Mouse (Mus musculus): ENCODE measurements around the gene Gm14137. TPM values are rescaled to one million over a fixed set of nuclear protein-coding genes. Genes with fewer than 3 reads are reported as not detected.

The Gm14137 gene
- 0.40 and 0.41 TPM in 2 replicates for polyA plus RNA-seq (2015; fragmentation: Nextera tagmentation; extraction: Ambion mirVana)

DNA sequence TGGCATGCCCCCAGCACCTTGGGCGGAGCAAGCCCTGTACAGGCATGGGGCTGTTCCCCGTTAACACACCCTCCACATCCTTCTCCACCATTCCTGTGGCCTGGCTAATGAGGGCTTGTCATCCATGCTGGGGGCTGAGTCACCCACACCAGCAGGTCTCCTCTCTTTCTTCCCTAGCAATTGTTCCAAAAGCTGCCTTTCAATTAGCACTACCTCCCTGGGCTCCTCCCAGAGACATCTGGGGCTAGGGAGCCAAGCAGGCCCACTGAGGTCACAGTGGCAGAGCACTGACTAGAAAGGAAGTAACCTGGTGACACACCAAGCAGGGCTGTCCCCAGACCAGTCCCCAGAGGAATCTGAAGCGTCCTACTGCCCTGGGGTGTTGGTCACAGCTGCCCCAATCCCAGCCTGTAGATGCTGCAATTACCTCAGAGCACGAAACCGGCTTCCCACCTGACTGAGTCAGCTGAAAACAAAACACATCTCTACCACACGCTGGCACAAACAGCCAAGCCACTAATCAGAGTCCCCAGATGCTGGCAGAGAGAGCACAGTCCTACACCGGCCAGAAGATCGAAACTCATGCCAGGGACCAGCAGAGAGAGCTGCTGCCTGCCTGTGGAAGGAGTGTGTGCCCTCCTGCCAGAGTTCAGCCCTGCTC is at the start of gene Gm14137:
TSS of gene Gm14137 (plus strand) at position 519 of the 661 bp plus-strand sequence.
- Histone ChIP-seq H3K36me3 (ENCODE audit: control insufficient read depth, insufficient read depth, low read length) (no peaks in the 10 kb centered on the region; the same call in 1 of the 2 replicates), H3K4me3 (ENCODE audit: low read length) (no peak within 1 kb of the TSS), H3K9me3 (ENCODE audit: control insufficient read depth, low read length) (no peaks in the 10 kb centered on the region), H3K9ac (ENCODE audit: low read length) (no peak within 1 kb of the TSS), H3K4me1 (replicated peaks; ENCODE audit: control insufficient read depth, insufficient read depth, low read length) (peaks cover 11% of the 10 kb centered on the region), H3K27me3 (ENCODE audit: control insufficient read depth, insufficient read depth, low read depth, low read length) (no peaks in the 10 kb centered on the region), H3K4me2 (ENCODE audit: low read depth, low read length) (no peak within 1 kb of the TSS), H3K27ac (ENCODE audit: low read length) (no peak within 1 kb of the TSS; the same call in 1 of the 2 replicates)
- no peak for ATAC-seq (ENCODE audit: low read depth)
- 63% methylated on average over 8 of the region's 8 CpGs for WGBS

DNA sequence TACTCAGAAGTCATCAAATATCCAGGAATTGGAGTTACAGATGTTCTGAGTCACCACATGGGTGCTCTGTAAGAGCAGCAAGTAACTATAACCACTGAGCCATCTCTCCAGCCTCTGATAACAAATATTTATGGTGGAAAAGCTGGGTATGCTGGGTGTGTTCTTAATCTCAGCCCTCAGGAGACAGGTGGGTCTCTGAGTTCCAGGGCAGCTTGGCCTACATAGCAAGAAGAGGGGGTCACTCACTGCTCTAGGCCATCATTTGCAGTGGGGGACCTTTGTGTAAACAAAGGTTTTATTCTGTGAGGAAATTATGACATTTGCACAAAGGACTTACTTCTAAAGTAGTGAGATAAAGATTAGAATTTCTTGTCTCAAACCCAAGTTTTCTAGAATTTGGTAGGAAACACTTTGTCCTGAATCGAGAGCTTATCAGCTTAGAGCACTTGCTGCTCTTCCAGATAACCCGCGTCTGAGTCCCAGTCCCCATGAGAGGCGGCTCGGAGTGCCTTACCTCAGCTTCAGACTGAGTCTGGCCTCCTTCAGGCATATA is 37.9 kb upstream of the Gm14137 start:
- 66% methylated on average over 5 of the region's 5 CpGs for WGBS

DNA sequence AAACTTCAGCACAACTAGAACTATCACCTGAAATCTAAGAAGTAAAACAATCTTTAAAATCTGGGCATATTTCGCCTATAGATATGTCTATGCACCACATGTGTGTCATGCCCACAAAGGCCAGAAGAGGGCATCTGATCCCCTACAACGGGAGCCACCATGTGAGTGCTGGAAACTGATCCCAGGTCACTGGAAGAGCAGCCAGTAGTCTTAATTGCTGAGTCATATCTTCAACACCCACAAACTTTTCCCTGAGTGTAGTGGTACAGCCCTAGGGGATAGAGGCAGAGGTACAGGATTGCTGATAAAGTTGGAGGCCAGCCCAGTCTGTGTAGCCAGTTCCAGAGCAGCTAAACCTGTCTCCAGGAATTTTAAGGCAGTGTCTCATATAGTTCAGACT is 29.1 kb upstream of the Gm14137 start:
- ATAC-seq (ENCODE audit: low read depth): no peak
- Histone ChIP-seq H3K9me3 (ENCODE audit: control insufficient read depth, low read length) (no peaks in the 10 kb centered on the region), H3K4me2 (ENCODE audit: low read depth, low read length) (no peak overlapping the region), H3K4me1 (replicated peaks; ENCODE audit: control insufficient read depth, insufficient read depth, low read length) (no peaks in the 10 kb centered on the region), H3K27ac (ENCODE audit: low read length) (no peak overlapping the region), H3K36me3 (ENCODE audit: control insufficient read depth, insufficient read depth, low read length) (peaks cover 34% of the 10 kb centered on the region), H3K9ac (ENCODE audit: low read length) (no peak overlapping the region), H3K27me3 (ENCODE audit: control insufficient read depth, insufficient read depth, low read depth, low read length) (no peaks in the 10 kb centered on the region), H3K4me3 (ENCODE audit: low read length) (no peak overlapping the region)
- WGBS: 86% methylated on average over 2 of the region's 2 CpGs

More for the DNA sequence above, 37.9 kb upstream of the Gm14137 start:
- Histone ChIP-seq H3K27me3 (ENCODE audit: control insufficient read depth, insufficient read depth, low read depth, low read length) (no peaks in the 10 kb centered on the region), H3K4me1 (replicated peaks; ENCODE audit: control insufficient read depth, insufficient read depth, low read length) (no peaks in the 10 kb centered on the region), H3K9me3 (ENCODE audit: control insufficient read depth, low read length) (no peaks in the 10 kb centered on the region), H3K36me3 (ENCODE audit: control insufficient read depth, insufficient read depth, low read length) (peaks cover 35% of the 10 kb centered on the region), H3K4me3 (ENCODE audit: low read length) (no peak overlapping the region), H3K27ac (ENCODE audit: low read length) (no peak overlapping the region), H3K9ac (ENCODE audit: low read length) (no peak overlapping the region), H3K4me2 (ENCODE audit: low read depth, low read length) (no peak overlapping the region)
- ATAC-seq (ENCODE audit: low read depth): no peak

DNA sequence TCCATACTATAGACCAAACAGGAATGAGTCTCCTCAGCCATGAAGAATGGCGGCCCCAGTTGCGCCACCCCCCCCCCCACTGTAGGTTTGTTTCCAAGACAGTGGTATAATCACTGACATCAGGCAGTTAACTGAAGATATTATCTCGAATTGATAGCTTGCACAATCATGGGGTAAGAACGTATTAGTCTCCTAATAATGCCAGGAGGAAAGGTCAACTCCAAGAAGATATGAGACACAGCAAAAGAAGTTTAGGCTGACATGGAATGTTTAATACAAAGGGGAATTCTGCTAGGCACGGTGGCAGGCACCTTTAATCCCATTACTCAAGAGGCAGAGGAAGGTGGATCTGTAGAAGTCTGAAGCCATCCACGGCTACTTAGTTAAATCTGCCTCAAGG is 27.9 kb upstream of the Gm14137 start:
- 82% methylated on average over 6 of the region's 6 CpGs for WGBS

DNA sequence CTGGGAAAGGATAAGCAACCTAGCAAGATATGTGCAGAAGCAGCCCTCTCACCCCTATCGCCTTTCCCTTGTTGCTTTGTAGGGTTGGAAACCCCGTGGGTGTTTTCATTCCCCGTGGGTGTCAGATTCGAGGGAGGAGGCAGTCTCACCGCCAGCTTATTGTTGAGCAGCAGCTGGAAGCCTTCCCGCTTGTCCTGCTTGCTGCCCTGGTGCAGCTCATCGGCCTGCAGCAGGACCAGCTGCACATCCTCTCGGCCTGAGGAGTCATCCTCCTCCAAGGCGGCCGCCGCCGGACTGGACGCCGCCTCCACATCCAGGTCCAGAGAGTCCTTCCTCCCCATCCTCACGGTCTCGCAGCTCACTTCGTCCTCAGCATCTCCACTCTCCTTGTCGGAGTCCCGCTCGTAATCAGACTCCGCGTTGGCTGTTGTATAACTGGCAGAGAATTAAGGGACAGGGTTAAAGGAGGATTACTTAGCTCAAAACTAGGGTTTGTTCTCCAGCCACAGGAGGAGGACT is 27.1 kb upstream of the Gm14137 start:
- H3K4me2 ChIP-seq (ENCODE audit: low read depth, low read length): no peak overlapping the region
- ATAC-seq (ENCODE audit: low read depth): no peak
- no peak overlapping the region for H3K4me3 ChIP-seq (ENCODE audit: low read length)
- no peaks in the 10 kb centered on the region for H3K9me3 ChIP-seq (ENCODE audit: control insufficient read depth, low read length)
- H3K27me3 ChIP-seq (ENCODE audit: control insufficient read depth, insufficient read depth, low read depth, low read length): no peaks in the 10 kb centered on the region
- no peak overlapping the region for H3K27ac ChIP-seq (ENCODE audit: low read length)
- H3K4me1 ChIP-seq (replicated peaks; ENCODE audit: control insufficient read depth, insufficient read depth, low read length): no peaks in the 10 kb centered on the region
- no peak overlapping the region for H3K9ac ChIP-seq (ENCODE audit: low read length)
- 84% methylated on average over 22 of the region's 22 CpGs for WGBS
- H3K36me3 ChIP-seq (ENCODE audit: control insufficient read depth, insufficient read depth, low read length): peaks cover 42% of the 10 kb centered on the region

More for the DNA sequence above, 27.9 kb upstream of the Gm14137 start:
- no peak overlapping the region for H3K4me2 ChIP-seq (ENCODE audit: low read depth, low read length)
- no peak for ATAC-seq (ENCODE audit: low read depth)
- no peaks in the 10 kb centered on the region for H3K4me1 ChIP-seq (replicated peaks; ENCODE audit: control insufficient read depth, insufficient read depth, low read length)
- H3K4me3 ChIP-seq (ENCODE audit: low read length): no peak overlapping the region
- H3K27ac ChIP-seq (ENCODE audit: low read length): no peak overlapping the region
- H3K9ac ChIP-seq (ENCODE audit: low read length): no peak overlapping the region
- H3K27me3 ChIP-seq (ENCODE audit: control insufficient read depth, insufficient read depth, low read depth, low read length): no peaks in the 10 kb centered on the region
- H3K36me3 ChIP-seq (ENCODE audit: control insufficient read depth, insufficient read depth, low read length): peaks cover 42% of the 10 kb centered on the region
- no peaks in the 10 kb centered on the region for H3K9me3 ChIP-seq (ENCODE audit: control insufficient read depth, low read length)

DNA sequence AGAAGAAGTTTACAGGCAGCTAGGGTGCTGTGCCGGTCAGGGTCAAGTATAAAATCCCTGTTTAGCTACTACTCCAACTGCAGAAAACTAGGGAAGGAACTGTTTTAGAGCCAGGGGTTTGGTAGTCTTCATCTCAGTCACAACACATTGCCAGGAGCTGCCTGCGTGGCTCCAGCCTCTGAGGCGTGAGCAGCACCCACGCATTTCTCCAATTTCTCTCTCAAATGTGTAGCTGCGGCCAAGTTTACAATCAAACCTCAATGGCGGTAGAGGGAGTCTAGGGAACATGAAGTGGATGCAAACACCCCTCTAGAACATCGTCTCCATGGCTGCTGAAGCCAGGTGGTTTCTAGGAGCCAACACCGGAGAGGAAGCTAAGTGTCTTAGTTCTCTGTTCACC is 26.5 kb upstream of the Gm14137 start:
- no peaks in the 10 kb centered on the region for H3K27me3 ChIP-seq (ENCODE audit: control insufficient read depth, insufficient read depth, low read depth, low read length)
- no peak overlapping the region for H3K4me2 ChIP-seq (ENCODE audit: low read depth, low read length)
- WGBS: 89% methylated on average over 8 of the region's 8 CpGs
- no peaks in the 10 kb centered on the region for H3K4me1 ChIP-seq (replicated peaks; ENCODE audit: control insufficient read depth, insufficient read depth, low read length)
- ATAC-seq (ENCODE audit: low read depth): no peak
- H3K9ac ChIP-seq (ENCODE audit: low read length): no peak overlapping the region
- H3K27ac ChIP-seq (ENCODE audit: low read length): no peak overlapping the region
- no peak overlapping the region for H3K4me3 ChIP-seq (ENCODE audit: low read length)
- peaks cover 42% of the 10 kb centered on the region for H3K36me3 ChIP-seq (ENCODE audit: control insufficient read depth, insufficient read depth, low read length)
- H3K9me3 ChIP-seq (ENCODE audit: control insufficient read depth, low read length): no peaks in the 10 kb centered on the region

DNA sequence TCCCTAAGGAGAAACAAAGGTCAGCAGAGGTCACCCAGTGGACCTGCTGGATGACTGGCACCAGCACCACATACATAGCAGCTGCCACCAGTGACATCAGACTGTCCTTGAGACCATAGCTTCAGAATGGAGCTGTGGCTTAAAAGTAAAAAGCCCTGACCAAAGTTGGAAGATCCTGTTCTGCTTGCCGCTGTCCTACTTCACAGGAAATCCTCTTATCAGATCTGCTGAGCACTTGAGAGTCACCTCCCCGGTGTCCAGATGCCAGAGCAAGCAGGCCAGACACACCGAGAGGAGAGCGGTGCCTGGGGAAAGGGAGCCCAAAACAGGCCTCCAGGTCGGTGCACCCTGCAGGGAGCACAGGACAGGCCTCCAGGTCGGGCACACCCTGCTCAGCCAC is 22.1 kb upstream of the Gm14137 start:
- Histone ChIP-seq H3K4me2 (ENCODE audit: low read depth, low read length) (no peak overlapping the region), H3K36me3 (ENCODE audit: control insufficient read depth, insufficient read depth, low read length) (peaks cover 17% of the 10 kb centered on the region), H3K4me1 (replicated peaks; ENCODE audit: control insufficient read depth, insufficient read depth, low read length) (peaks cover 11% of the 10 kb centered on the region), H3K4me3 (ENCODE audit: low read length) (no peak overlapping the region), H3K9me3 (ENCODE audit: control insufficient read depth, low read length) (no peaks in the 10 kb centered on the region), H3K9ac (ENCODE audit: low read length) (no peak overlapping the region), H3K27ac (ENCODE audit: low read length) (no peak overlapping the region), H3K27me3 (ENCODE audit: control insufficient read depth, insufficient read depth, low read depth, low read length) (no peaks in the 10 kb centered on the region)
- 70% methylated on average over 6 of the region's 6 CpGs for whole genome bisulfite sequencing
- ATAC-seq (ENCODE audit: low read depth): no peak

DNA sequence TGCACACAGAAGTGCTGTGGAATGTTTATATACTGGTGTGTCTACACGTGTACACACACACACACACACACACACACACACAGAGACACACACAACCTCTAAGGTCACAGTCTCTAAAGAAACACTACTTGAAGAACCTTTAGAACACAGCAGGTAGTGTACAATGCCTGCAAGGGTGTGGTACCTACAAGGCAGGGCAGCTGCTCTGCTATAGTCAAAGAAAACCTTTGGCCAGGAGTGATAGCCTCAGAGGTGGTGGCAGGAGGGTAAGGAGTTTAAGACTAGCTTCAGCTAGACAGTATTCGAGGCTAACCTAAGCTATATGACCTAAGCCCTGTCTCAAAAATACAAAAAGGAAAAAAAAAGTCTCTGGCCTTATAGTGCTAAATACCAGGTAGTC is 19.6 kb upstream of the Gm14137 start:
- WGBS: 72% methylated on average over 2 of the region's 2 CpGs
- no peak overlapping the region for H3K27ac ChIP-seq (ENCODE audit: low read length)
- H3K36me3 ChIP-seq (ENCODE audit: control insufficient read depth, insufficient read depth, low read length): peaks cover 16% of the 10 kb centered on the region
- H3K27me3 ChIP-seq (ENCODE audit: control insufficient read depth, insufficient read depth, low read depth, low read length): no peaks in the 10 kb centered on the region
- no peak for ATAC-seq (ENCODE audit: low read depth)
- H3K9me3 ChIP-seq (ENCODE audit: control insufficient read depth, low read length): no peaks in the 10 kb centered on the region
- no peak overlapping the region for H3K9ac ChIP-seq (ENCODE audit: low read length)
- no peak overlapping the region for H3K4me3 ChIP-seq (ENCODE audit: low read length)
- no peak overlapping the region for H3K4me2 ChIP-seq (ENCODE audit: low read depth, low read length)
- peaks cover 14% of the 10 kb centered on the region for H3K4me1 ChIP-seq (replicated peaks; ENCODE audit: control insufficient read depth, insufficient read depth, low read length)

DNA sequence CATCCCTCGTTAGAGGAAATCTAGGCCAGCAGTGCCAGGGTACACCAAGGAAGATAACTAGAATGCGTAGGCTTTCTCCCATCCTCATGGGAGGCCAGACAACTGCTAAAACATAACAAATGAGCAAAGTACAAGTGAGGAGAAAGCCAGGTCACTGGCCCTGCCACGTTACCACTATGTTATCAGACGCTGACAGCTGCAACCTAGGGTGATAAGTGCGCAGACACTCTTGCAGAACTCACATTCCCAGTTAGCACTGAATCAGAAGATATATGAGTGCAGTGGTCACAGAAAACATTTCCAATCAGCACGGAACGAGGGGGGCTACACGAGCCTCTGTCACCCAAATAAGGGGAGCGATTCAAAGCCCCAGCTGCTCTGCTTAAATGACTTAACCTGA is 18.9 kb upstream of the Gm14137 start:
- Histone ChIP-seq H3K27me3 (ENCODE audit: control insufficient read depth, insufficient read depth, low read depth, low read length) (no peaks in the 10 kb centered on the region), H3K4me1 (replicated peaks; ENCODE audit: control insufficient read depth, insufficient read depth, low read length) (peaks cover 14% of the 10 kb centered on the region), H3K4me3 (ENCODE audit: low read length) (no peak overlapping the region), H3K4me2 (ENCODE audit: low read depth, low read length) (no peak overlapping the region), H3K36me3 (ENCODE audit: control insufficient read depth, insufficient read depth, low read length) (peaks cover 12% of the 10 kb centered on the region), H3K9ac (ENCODE audit: low read length) (no peak overlapping the region), H3K27ac (ENCODE audit: low read length) (no peak overlapping the region), H3K9me3 (ENCODE audit: control insufficient read depth, low read length) (no peaks in the 10 kb centered on the region)
- no peak for ATAC-seq (ENCODE audit: low read depth)
- WGBS: 65% methylated on average over 9 of the region's 9 CpGs

All from lung, embryonic 16.5 days (tissue).